Mouse (Mus musculus): ENCODE measurements around the gene Tcf7. TPM values are rescaled to one million over a fixed set of nuclear protein-coding genes. Genes with fewer than 3 reads are reported as not detected.

Gene Tcf7
- polyA plus RNA-seq, 2 experiments: 1.6 to 1.8 TPM

GRCm38 (mm10) chr11:52228722-52229448 lies 53.9 kb downstream of the Tcf7 start:
- Histone ChIP-seq H3K9ac (replicated peaks) (no peak overlapping the region), H3K27me3 (ENCODE audit: control insufficient read depth, insufficient read depth, low read length) (no peaks in the 10 kb centered on the region; the same call in 1 of the 2 replicates), H3K27ac (no peak overlapping the region), H3K4me3 (ENCODE audit: insufficient read depth in 1 of 2, low read depth in 2 of 2, low read length in 2 of 2) (no peak overlapping the region), H3K4me2 (ENCODE audit: low read depth) (no peak overlapping the region), H3K36me3 (replicated peaks; ENCODE audit: control insufficient read depth, insufficient read depth, low read depth) (no peaks in the 10 kb centered on the region), H3K9me3 (ENCODE audit: control insufficient read depth, low read length) (no peaks in the 10 kb centered on the region), H3K4me1 (replicated peaks; ENCODE audit: control insufficient read depth in 2 of 2, insufficient read depth in 2 of 2, low read length in 1 of 2) (peaks cover 6 to 11% of the 10 kb centered on the region in 2 experiments; a peak in 3 of 4 replicates)
- WGBS (ENCODE audit: insufficient replicate concordance): 73% methylated on average over 7 of the region's 7 CpGs
- DNase-seq (ENCODE audit: low read depth in 3 of 3, low spot score in 3 of 3) (no peak), ATAC-seq (ENCODE audit: insufficient read depth) (no peak)
- TF ChIP-seq EP300 (IDR thresholded peaks at IDR 0.05; ENCODE audit: low read depth) (no peak), CTCF (IDR thresholded peaks at IDR 0.05; ENCODE audit: low read depth) (no peak)

GRCm38 (mm10) chr11:52227466-52228226 lies 55.2 kb downstream of the Tcf7 start:
- no peak overlapping the region for H3K4me2 ChIP-seq (ENCODE audit: low read depth)
- ATAC-seq (ENCODE audit: insufficient read depth): no peak
- WGBS (ENCODE audit: insufficient replicate concordance): 65% methylated on average over 13 of the region's 13 CpGs
- H3K4me3 ChIP-seq (ENCODE audit: insufficient read depth in 1 of 2, low read depth in 2 of 2, low read length in 2 of 2): no peak overlapping the region
- peaks cover 3 to 7% of the 10 kb centered on the region in 2 experiments; a peak in 3 of 4 replicates for H3K4me1 ChIP-seq (replicated peaks; ENCODE audit: control insufficient read depth in 2 of 2, insufficient read depth in 2 of 2, low read length in 1 of 2)
- no peak for TF ChIP-seq EP300 (IDR thresholded peaks at IDR 0.05; ENCODE audit: low read depth)
- no peak for TF ChIP-seq CTCF (IDR thresholded peaks at IDR 0.05; ENCODE audit: low read depth)
- no peak for DNase-seq (ENCODE audit: low read depth in 3 of 3, low spot score in 3 of 3)
- no peaks in the 10 kb centered on the region; the same call in 1 of the 2 replicates for H3K27me3 ChIP-seq (ENCODE audit: control insufficient read depth, insufficient read depth, low read length)
- no peak overlapping the region for H3K9ac ChIP-seq (replicated peaks)
- no peaks in the 10 kb centered on the region for H3K9me3 ChIP-seq (ENCODE audit: control insufficient read depth, low read length)
- no peak overlapping the region for H3K27ac ChIP-seq
- no peaks in the 10 kb centered on the region for H3K36me3 ChIP-seq (replicated peaks; ENCODE audit: control insufficient read depth, insufficient read depth, low read depth)

GRCm38 (mm10) chr11:52227053-52227452 lies 55.8 kb downstream of the Tcf7 start:
- no peak overlapping the region for H3K9ac ChIP-seq (replicated peaks)
- DNase-seq (ENCODE audit: low read depth in 3 of 3, low spot score in 3 of 3) (no peak), ATAC-seq (ENCODE audit: insufficient read depth) (no peak)
- H3K36me3 ChIP-seq (replicated peaks; ENCODE audit: control insufficient read depth, insufficient read depth, low read depth): no peaks in the 10 kb centered on the region
- no peaks in the 10 kb centered on the region; the same call in 1 of the 2 replicates for H3K27me3 ChIP-seq (ENCODE audit: control insufficient read depth, insufficient read depth, low read length)
- H3K9me3 ChIP-seq (ENCODE audit: control insufficient read depth, low read length): no peaks in the 10 kb centered on the region
- H3K4me2 ChIP-seq (ENCODE audit: low read depth): no peak overlapping the region
- no peak overlapping the region for H3K4me3 ChIP-seq (ENCODE audit: insufficient read depth in 1 of 2, low read depth in 2 of 2, low read length in 2 of 2)
- no peak for TF ChIP-seq CTCF (IDR thresholded peaks at IDR 0.05; ENCODE audit: low read depth)
- TF ChIP-seq EP300 (IDR thresholded peaks at IDR 0.05; ENCODE audit: low read depth): no peak
- H3K4me1 ChIP-seq (replicated peaks; ENCODE audit: control insufficient read depth in 2 of 2, insufficient read depth in 2 of 2, low read length in 1 of 2): peaks cover 3 to 7% of the 10 kb centered on the region in 2 experiments; a peak in 3 of 4 replicates
- 62% methylated on average over 3 of the region's 3 CpGs for WGBS (ENCODE audit: insufficient replicate concordance)
- no peak overlapping the region for H3K27ac ChIP-seq

GRCm38 (mm10) chr11:52225986-52226599 lies 56.7 kb downstream of the Tcf7 start:
- ATAC-seq (ENCODE audit: insufficient read depth) (no peak), DNase-seq (ENCODE audit: low read depth in 3 of 3, low spot score in 3 of 3) (no peak)
- WGBS (ENCODE audit: insufficient replicate concordance): 50% methylated on average over 3 of the region's 3 CpGs
- TF ChIP-seq CTCF (IDR thresholded peaks at IDR 0.05; ENCODE audit: low read depth) (no peak), EP300 (IDR thresholded peaks at IDR 0.05; ENCODE audit: low read depth) (no peak)
- Histone ChIP-seq H3K4me2 (ENCODE audit: low read depth) (no peak overlapping the region), H3K4me1 (replicated peaks; ENCODE audit: control insufficient read depth in 2 of 2, insufficient read depth in 2 of 2, low read length in 1 of 2) (peaks cover 3 to 6% of the 10 kb centered on the region in 2 experiments; a peak in 3 of 4 replicates), H3K9ac (replicated peaks) (no peak overlapping the region), H3K27me3 (ENCODE audit: control insufficient read depth, insufficient read depth, low read length) (no peaks in the 10 kb centered on the region; the same call in 1 of the 2 replicates), H3K27ac (no peak overlapping the region), H3K9me3 (ENCODE audit: control insufficient read depth, low read length) (no peaks in the 10 kb centered on the region), H3K36me3 (replicated peaks; ENCODE audit: control insufficient read depth, insufficient read depth, low read depth) (no peaks in the 10 kb centered on the region), H3K4me3 (ENCODE audit: insufficient read depth in 1 of 2, low read depth in 2 of 2, low read length in 2 of 2) (no peak overlapping the region)

Data from liver, embryonic 14.5 days (tissue).